Mouse (Mus musculus): ENCODE results near the gene Rdh16f2. TPM values are rescaled to one million over a fixed set of nuclear protein-coding genes. Genes with fewer than 3 reads are reported as not detected.

Rdh16f2 gene
- polyA plus RNA-seq, 1 experiment from 2014 or later: not detected

DNA sequence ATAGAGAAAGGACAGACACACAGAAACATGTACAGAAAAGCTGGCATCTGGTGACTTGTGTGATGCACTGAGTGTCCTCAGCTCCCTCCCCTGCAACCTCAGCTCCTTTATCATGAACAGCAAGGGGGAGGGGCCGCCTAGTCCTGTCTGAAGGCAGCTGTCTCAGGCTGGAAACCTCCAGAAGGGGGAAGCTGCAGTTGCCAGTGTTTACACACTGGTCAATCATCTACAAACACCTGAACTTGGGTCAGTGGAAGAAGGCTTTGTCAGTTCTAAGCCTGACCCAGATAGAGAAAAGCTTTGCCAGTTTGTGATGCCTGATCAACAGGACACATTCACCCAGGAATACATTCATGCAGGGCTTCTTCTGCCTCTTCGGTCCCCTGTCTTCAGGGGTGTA lies 11.4 kb downstream of the Rdh16f2 start:
- Histone ChIP-seq H3K4me3 (ENCODE audit: control insufficient read depth in 1 of 2, insufficient read depth in 1 of 2, low read depth in 1 of 2, low read length in 2 of 2) (no peak overlapping the region), H3K4me2 (ENCODE audit: low read length) (no peak overlapping the region), H3K27me3 (ENCODE audit: control insufficient read depth, insufficient read depth, low read length) (no peaks in the 10 kb centered on the region), H3K9me3 (ENCODE audit: control insufficient read depth, low read length) (no peaks in the 10 kb centered on the region), H3K36me3 (ENCODE audit: control insufficient read depth, insufficient read depth, low read length) (no peaks in the 10 kb centered on the region), H3K4me1 (ENCODE audit: control insufficient read depth in 2 of 2, insufficient read depth in 2 of 2, low read length in 2 of 2) (peaks cover 5 to 7% of the 10 kb centered on the region in 2 experiments), H3K9ac (ENCODE audit: low read length) (no peak overlapping the region), H3K27ac (replicated peaks in 1 of 2; ENCODE audit: control insufficient read depth in 1 of 2, insufficient read depth in 1 of 2, low read depth in 2 of 2, low read length in 2 of 2) (no peak overlapping the region)
- WGBS: 32% methylated on average over 2 of the region's 2 CpGs
- ATAC-seq (ENCODE audit: insufficient number of reproducible peaks, insufficient read depth, low FRiP score, low read depth): no peak

DNA sequence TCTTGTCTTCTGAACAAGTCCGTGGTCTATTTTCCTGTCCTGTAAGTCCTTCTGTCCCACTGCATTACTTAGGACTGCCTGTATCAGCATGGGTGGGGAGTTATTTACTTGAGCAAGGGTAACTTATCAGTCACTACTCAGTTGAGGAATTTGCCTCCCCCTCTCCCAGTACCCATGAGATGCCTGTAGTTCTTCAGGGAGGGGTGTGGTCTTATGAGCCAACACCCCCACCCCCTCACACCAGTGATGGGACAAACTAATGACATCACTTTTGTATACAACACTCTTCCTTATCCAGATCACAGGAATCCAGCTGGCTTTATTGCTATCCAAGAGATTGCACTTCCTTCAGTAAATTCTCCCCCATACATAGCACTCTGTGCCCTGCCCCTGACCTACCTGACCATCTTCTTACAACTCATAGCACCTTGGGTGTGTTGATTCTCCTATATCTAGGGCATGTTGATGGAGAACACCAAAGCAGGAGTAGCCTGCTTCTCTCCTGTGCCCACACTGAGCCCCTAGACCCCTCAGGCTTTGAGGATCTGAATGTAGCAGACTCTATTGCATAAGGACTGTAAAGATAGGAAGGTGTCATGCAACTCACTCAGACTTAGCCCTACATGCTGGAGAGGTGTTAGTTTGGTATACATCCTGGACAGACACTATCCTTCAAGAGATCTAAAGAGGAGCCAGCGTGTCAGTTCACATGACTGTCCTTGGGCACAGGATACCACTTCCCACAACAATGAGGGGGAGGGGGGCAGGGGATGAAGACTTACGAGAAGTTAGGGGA lies 12.2 kb downstream of the Rdh16f2 start:
- Histone ChIP-seq H3K9ac (ENCODE audit: low read length) (no peak overlapping the region), H3K4me3 (ENCODE audit: control insufficient read depth in 1 of 2, insufficient read depth in 1 of 2, low read depth in 1 of 2, low read length in 2 of 2) (no peak overlapping the region), H3K9me3 (ENCODE audit: control insufficient read depth, low read length) (no peaks in the 10 kb centered on the region), H3K27me3 (ENCODE audit: control insufficient read depth, insufficient read depth, low read length) (no peaks in the 10 kb centered on the region), H3K4me2 (ENCODE audit: low read length) (no peak overlapping the region), H3K27ac (replicated peaks in 1 of 2; ENCODE audit: control insufficient read depth in 1 of 2, insufficient read depth in 1 of 2, low read depth in 2 of 2, low read length in 2 of 2) (no peak overlapping the region), H3K4me1 (ENCODE audit: control insufficient read depth in 2 of 2, insufficient read depth in 2 of 2, low read length in 2 of 2) (peaks cover 5 to 7% of the 10 kb centered on the region in 2 experiments), H3K36me3 (ENCODE audit: control insufficient read depth, insufficient read depth, low read length) (no peaks in the 10 kb centered on the region)
- no peak; the same call in 1 of the 2 replicates for ATAC-seq (ENCODE audit: insufficient number of reproducible peaks, insufficient read depth, low FRiP score, low read depth)
- 50% methylated on average over 3 of the region's 3 CpGs for WGBS

DNA sequence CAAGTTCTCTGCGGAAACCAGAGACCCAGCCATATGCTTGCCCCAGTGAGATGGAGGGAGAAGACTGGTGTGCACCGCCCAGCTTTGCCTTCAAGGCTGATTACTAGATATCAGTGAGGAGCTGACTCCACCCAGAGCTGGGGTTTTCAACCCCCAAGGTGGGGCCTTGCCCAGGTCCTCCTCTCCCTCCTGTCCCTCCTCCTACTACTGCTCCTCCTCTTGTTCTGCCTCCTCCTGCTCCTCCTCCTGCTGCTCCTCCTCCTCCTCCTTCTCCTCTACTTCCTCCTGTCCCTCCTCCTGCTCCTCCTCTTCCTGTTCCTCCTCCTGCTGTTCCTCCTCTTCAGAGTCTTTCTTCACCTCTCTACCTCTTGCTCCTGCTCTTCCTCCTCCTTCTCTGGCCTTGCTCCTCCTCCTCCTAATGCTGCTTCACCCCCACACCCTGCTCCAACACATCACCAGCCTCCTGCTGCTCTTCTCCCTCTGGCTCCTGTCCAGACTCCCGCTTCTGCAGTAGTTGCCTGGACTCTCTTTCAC lies 12.9 kb downstream of the Rdh16f2 start:
- WGBS: 64% methylated on average over 3 of the region's 3 CpGs
- Histone ChIP-seq H3K4me1 (ENCODE audit: control insufficient read depth in 2 of 2, insufficient read depth in 2 of 2, low read length in 2 of 2) (peaks cover 5 to 7% of the 10 kb centered on the region in 2 experiments), H3K4me3 (ENCODE audit: control insufficient read depth in 1 of 2, insufficient read depth in 1 of 2, low read depth in 1 of 2, low read length in 2 of 2) (no peak overlapping the region), H3K9ac (ENCODE audit: low read length) (no peak overlapping the region), H3K9me3 (ENCODE audit: control insufficient read depth, low read length) (no peaks in the 10 kb centered on the region), H3K4me2 (ENCODE audit: low read length) (no peak overlapping the region), H3K27ac (replicated peaks in 1 of 2; ENCODE audit: control insufficient read depth in 1 of 2, insufficient read depth in 1 of 2, low read depth in 2 of 2, low read length in 2 of 2) (peak overlapping the region in 1 of 2 experiments; percentile 14; a peak in 1 of 4 replicates), H3K36me3 (ENCODE audit: control insufficient read depth, insufficient read depth, low read length) (no peaks in the 10 kb centered on the region), H3K27me3 (ENCODE audit: control insufficient read depth, insufficient read depth, low read length) (no peaks in the 10 kb centered on the region)
- ATAC-seq (ENCODE audit: insufficient number of reproducible peaks, insufficient read depth, low FRiP score, low read depth): no peak

DNA sequence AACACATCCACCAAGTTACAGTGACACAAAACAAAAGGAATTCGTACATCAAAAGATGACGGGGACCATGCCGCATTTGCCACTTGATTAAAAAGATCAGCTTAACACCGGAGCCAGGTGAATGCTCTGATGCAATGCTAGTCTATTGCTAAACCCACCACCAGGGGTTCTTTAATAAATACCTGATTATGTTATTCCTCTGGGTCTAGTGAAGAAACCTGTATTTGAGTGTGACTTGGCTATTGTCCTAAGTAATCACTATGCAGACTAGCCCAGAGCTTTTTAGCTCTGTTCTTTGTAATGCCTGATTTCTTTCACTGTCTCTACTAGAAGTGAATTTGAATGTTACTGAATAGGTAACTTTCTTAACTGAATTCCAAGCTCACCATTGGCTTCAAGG lies 14.8 kb downstream of the Rdh16f2 start:
- no peak overlapping the region for H3K27ac ChIP-seq (replicated peaks in 1 of 2; ENCODE audit: control insufficient read depth in 1 of 2, insufficient read depth in 1 of 2, low read depth in 2 of 2, low read length in 2 of 2)
- H3K9me3 ChIP-seq (ENCODE audit: control insufficient read depth, low read length): no peaks in the 10 kb centered on the region
- no peaks in the 10 kb centered on the region for H3K36me3 ChIP-seq (ENCODE audit: control insufficient read depth, insufficient read depth, low read length)
- ATAC-seq (ENCODE audit: insufficient number of reproducible peaks, insufficient read depth, low FRiP score, low read depth): no peak
- H3K9ac ChIP-seq (ENCODE audit: low read length): no peak overlapping the region
- no peak overlapping the region for H3K4me3 ChIP-seq (ENCODE audit: control insufficient read depth in 1 of 2, insufficient read depth in 1 of 2, low read depth in 1 of 2, low read length in 2 of 2)
- no peak overlapping the region for H3K4me2 ChIP-seq (ENCODE audit: low read length)
- H3K27me3 ChIP-seq (ENCODE audit: control insufficient read depth, insufficient read depth, low read length): no peaks in the 10 kb centered on the region
- peaks cover 5 to 7% of the 10 kb centered on the region in 2 experiments for H3K4me1 ChIP-seq (ENCODE audit: control insufficient read depth in 2 of 2, insufficient read depth in 2 of 2, low read length in 2 of 2)
- WGBS: 79% methylated on average over 4 of the region's 4 CpGs

DNA sequence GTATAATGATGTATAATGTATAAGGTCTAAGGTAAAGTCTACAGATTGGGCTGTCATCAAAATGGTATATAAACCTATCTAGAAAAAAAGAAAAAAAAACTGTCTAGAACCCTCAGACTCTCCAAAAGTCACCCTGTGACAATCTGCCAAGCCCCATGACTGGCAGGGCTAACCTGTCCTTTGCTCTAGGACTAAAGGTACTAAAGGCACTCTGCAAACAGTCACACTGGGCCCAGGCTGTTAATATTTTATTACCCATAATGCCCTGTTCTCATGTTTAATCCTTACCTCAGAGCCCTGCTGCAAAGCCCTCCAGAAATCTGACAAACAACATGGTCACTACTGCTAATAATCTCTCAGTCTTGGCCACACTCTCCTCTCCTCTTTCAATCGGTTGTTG lies 20.3 kb downstream of the Rdh16f2 start:
- H3K36me3 ChIP-seq (ENCODE audit: control insufficient read depth, insufficient read depth, low read length): no peaks in the 10 kb centered on the region
- H3K9ac ChIP-seq (ENCODE audit: low read length): no peak overlapping the region
- no peak overlapping the region for H3K4me3 ChIP-seq (ENCODE audit: control insufficient read depth in 1 of 2, insufficient read depth in 1 of 2, low read depth in 1 of 2, low read length in 2 of 2)
- ATAC-seq (ENCODE audit: insufficient number of reproducible peaks, insufficient read depth, low FRiP score, low read depth): no peak
- H3K27ac ChIP-seq (replicated peaks in 1 of 2; ENCODE audit: control insufficient read depth in 1 of 2, insufficient read depth in 1 of 2, low read depth in 2 of 2, low read length in 2 of 2): no peak overlapping the region
- H3K4me2 ChIP-seq (ENCODE audit: low read length): no peak overlapping the region
- H3K9me3 ChIP-seq (ENCODE audit: control insufficient read depth, low read length): no peaks in the 10 kb centered on the region
- no peaks in the 10 kb centered on the region for H3K27me3 ChIP-seq (ENCODE audit: control insufficient read depth, insufficient read depth, low read length)
- WGBS: 62% methylated on average over 1 of the region's 1 CpGs
- H3K4me1 ChIP-seq (ENCODE audit: control insufficient read depth in 2 of 2, insufficient read depth in 2 of 2, low read length in 2 of 2): no peaks in the 10 kb centered on the region

DNA sequence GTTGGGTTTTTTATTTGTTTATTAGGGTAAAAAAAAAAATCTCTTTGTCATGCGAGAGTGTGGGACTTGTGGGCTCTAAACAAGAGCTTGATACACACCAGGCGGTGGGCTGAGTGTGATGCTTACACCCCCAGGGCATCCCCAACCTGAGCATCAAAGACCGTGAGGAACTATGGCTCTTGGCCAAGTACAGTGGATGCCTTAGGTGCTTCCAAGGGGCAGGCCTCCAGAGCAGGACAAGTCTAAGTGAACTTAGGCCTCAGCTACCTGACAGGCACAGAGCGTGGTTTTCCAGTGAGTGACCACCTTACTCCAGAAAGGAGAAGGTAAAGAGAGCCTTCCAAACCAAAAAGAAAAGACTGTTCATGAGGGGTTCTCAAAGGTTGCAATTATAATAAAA lies 20.7 kb downstream of the Rdh16f2 start:
- H3K4me2 ChIP-seq (ENCODE audit: low read length): no peak overlapping the region
- ATAC-seq (ENCODE audit: insufficient number of reproducible peaks, insufficient read depth, low FRiP score, low read depth): no peak
- no peaks in the 10 kb centered on the region for H3K9me3 ChIP-seq (ENCODE audit: control insufficient read depth, low read length)
- no peaks in the 10 kb centered on the region for H3K27me3 ChIP-seq (ENCODE audit: control insufficient read depth, insufficient read depth, low read length)
- no peaks in the 10 kb centered on the region for H3K4me1 ChIP-seq (ENCODE audit: control insufficient read depth in 2 of 2, insufficient read depth in 2 of 2, low read length in 2 of 2)
- no peak overlapping the region for H3K4me3 ChIP-seq (ENCODE audit: control insufficient read depth in 1 of 2, insufficient read depth in 1 of 2, low read depth in 1 of 2, low read length in 2 of 2)
- H3K9ac ChIP-seq (ENCODE audit: low read length): no peak overlapping the region
- 81% methylated on average over 4 of the region's 4 CpGs for WGBS
- H3K27ac ChIP-seq (replicated peaks in 1 of 2; ENCODE audit: control insufficient read depth in 1 of 2, insufficient read depth in 1 of 2, low read depth in 2 of 2, low read length in 2 of 2): no peak overlapping the region
- H3K36me3 ChIP-seq (ENCODE audit: control insufficient read depth, insufficient read depth, low read length): no peaks in the 10 kb centered on the region

DNA sequence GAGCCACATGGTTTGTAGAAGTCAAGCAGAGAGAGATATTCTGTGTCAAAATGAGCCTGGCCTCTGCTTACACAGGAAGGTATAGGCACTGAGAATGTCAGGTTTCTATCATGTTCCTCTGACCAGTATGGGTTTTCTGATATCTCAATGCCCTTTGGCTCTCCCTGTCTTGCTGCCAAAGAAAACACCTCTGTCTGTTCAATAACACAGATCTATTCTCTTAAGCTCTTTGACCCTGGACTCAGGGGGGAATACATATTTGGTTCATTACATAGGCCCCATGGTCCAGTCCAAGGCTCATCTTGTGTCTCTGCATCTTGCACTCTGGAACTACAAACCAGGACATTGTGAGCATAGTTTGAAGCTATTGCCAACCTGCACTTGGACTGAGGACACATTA lies 22.3 kb downstream of the Rdh16f2 start, which contains the start of gene Rdh7:
Gene Rdh7, minus strand, starts transcription at position 213 of the 400 bp plus-strand sequence.
- Histone ChIP-seq H3K27me3 (ENCODE audit: control insufficient read depth, insufficient read depth, low read length) (no peaks in the 10 kb centered on the region), H3K9ac (ENCODE audit: low read length) (no peak within 1 kb of the TSS), H3K27ac (replicated peaks in 1 of 2; ENCODE audit: control insufficient read depth in 1 of 2, insufficient read depth in 1 of 2, low read depth in 2 of 2, low read length in 2 of 2) (no peak within 1 kb of the TSS), H3K4me1 (ENCODE audit: control insufficient read depth in 2 of 2, insufficient read depth in 2 of 2, low read length in 2 of 2) (no peaks in the 10 kb centered on the region; a peak in 1 of 4 replicates), H3K4me2 (ENCODE audit: low read length) (no peak within 1 kb of the TSS), H3K4me3 (ENCODE audit: control insufficient read depth in 1 of 2, insufficient read depth in 1 of 2, low read depth in 1 of 2, low read length in 2 of 2) (no peak within 1 kb of the TSS), H3K36me3 (ENCODE audit: control insufficient read depth, insufficient read depth, low read length) (no peaks in the 10 kb centered on the region), H3K9me3 (ENCODE audit: control insufficient read depth, low read length) (no peaks in the 10 kb centered on the region)
- no peak for ATAC-seq (ENCODE audit: insufficient number of reproducible peaks, insufficient read depth, low FRiP score, low read depth)
